Mouse (Mus musculus) hindbrain, embryonic 13.5 days (tissue): ENCODE data around the gene Crk. TPM values are rescaled to one million over a fixed set of nuclear protein-coding genes. Genes with fewer than 3 reads are reported as not detected.
A peak's percentile ranks its signal among the peaks of the same experiment; 100 is the strongest.

Source experiments
- ATAC-seq: fragments of 200-750 bp; cut with Nextera tagmentation; 2 replicates; pipeline ENCODE4 v1.8.0; 2017; ENCODE audit warnings: moderate TSS enrichment; ENCODE audit not compliant: low FRiP score
- H3K27ac ChIP-seq: fragments of 300-500 bp; sonication (generic); 2 replicates; pipeline ENCODE4 v1.5.1; 2015; ENCODE audit warnings: inconsistent platforms, mild to moderate bottlenecking, moderate library complexity
- H3K27me3 ChIP-seq: fragments of 300-500 bp; sonication (generic); 2 replicates; pipeline ENCODE4 v1.6.1; 2015; ENCODE audit warnings: mild to moderate bottlenecking, inconsistent platforms
- H3K36me3 ChIP-seq: fragments of 300-500 bp; sonication (generic); 2 replicates; pipeline ENCODE4 v1.6.1; 2015; ENCODE audit warnings: mild to moderate bottlenecking, inconsistent platforms
- H3K4me1 ChIP-seq: fragments of 300-500 bp; sonication (generic); replicated peaks from 2 replicates; pipeline ENCODE4 v1.6.1; 2015; ENCODE audit warnings: inconsistent platforms
- H3K4me2 ChIP-seq: fragments of 300-500 bp; sonication (generic); 2 replicates; pipeline ENCODE4 v1.6.1; 2015; ENCODE audit warnings: inconsistent platforms, mild to moderate bottlenecking, moderate library complexity
- H3K4me3 ChIP-seq: fragments of 300-500 bp; sonication (generic); 2 replicates; pipeline ENCODE4 v1.5.1; 2015; ENCODE audit warnings: mild to moderate bottlenecking, inconsistent platforms
- H3K9ac ChIP-seq: fragments of 300-500 bp; sonication (generic); 2 replicates; pipeline ENCODE4 v1.6.1; 2015; ENCODE audit warnings: mild to moderate bottlenecking, inconsistent platforms
- H3K9me3 ChIP-seq: fragments of 300-500 bp; sonication (generic); 2 replicates; pipeline ENCODE4 v1.6.1; 2016; ENCODE audit warnings: inconsistent platforms
- WGBS: fragments of 180-500 bp; shearing (Covaris S2); methylation state at CpG from one replicate; pipeline ENCODE4 v1.1.7; 2015; 5-methylcytosine and 5-hydroxymethylcytosine counted together
- polyA plus RNA-seq: library from polyadenylated mRNA; unstranded; fragments of >200 nt; fragmentation: Nextera tagmentation; extraction: Ambion mirVana; gene quantifications from 2 replicates; pipeline ENCODE4 v1.2.1, GENCODE M21; 2015

Crk gene
- polyA plus RNA-seq, 1 experiment from 2014 or later, result 120 TPM

DNA sequence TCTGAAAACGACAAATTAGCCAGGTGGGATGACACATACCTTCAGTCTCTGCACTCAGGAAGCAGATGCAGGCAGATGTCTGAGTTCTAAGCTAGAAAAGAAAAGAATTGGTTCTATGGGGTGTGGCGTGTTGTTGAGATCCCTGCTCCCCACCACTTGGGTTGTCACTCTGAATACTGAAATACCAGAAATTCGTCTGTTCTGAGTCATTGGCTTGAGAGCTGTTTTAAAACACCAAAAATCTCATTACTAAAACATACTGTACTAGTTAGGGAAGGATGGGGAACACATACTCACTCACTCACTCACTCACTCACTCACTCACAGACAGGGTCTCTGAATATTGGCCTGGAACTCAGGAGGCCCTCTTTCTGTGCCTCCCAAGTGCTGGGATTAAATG is 57.9 kb downstream of the Crk start:
- no peaks in the 10 kb centered on the region for H3K9me3 ChIP-seq

DNA sequence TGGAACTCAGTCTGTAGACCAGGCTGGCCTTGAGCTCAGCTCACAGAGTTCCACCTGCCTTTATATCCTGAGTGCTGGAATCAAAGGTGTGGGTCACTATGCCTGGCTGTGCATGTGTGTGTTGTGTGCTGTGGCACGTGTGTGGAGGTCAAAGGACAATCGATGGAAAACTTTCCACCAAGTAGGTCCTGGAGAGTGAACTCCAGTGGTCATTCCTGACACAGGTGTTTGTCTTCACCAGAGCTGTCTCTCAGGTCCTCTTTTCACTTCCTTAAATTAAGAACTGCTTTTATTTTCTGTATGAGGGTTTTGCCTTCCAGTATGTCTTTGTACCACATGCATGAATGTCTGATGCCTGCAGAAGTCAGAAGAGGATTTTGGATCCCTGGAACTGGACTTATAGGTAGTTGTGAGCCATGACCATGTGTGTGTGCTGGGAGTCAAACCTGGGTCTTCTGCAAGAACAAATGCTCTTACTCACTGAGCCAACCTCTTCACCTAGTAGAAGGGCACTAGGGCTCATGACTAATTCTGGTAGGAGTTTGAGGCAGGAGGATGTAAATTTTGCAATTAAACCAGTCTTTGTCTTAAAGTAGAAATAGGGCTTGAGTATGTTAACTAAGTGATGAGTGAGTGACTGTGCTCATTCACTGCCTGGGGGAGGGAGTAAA is 58.9 kb downstream of the Crk start:
- no peak for ATAC-seq
- H3K36me3 ChIP-seq, result peaks cover 10% of the 10 kb centered on the region; the same call in 1 of the 2 replicates
- no peaks in the 10 kb centered on the region for H3K9me3 ChIP-seq
- WGBS, result 83% methylated on average over 2 of the region's 2 CpGs
- peaks cover 56% of the 10 kb centered on the region for H3K4me1 ChIP-seq
- H3K4me3 ChIP-seq, result no peak overlapping the region
- no peak overlapping the region for H3K27ac ChIP-seq
- H3K27me3 ChIP-seq, result no peaks in the 10 kb centered on the region
- H3K9ac ChIP-seq, result no peak overlapping the region
- H3K4me2 ChIP-seq, result no peak overlapping the region

More for the DNA sequence above, 57.9 kb downstream of the Crk start:
- peaks cover 10% of the 10 kb centered on the region; the same call in 1 of the 2 replicates for H3K36me3 ChIP-seq
- peak overlapping the region; percentile 5; the same call in 1 of the 2 replicates for H3K4me3 ChIP-seq
- H3K9ac ChIP-seq, result peak overlapping the region; percentile 56
- no peak overlapping the region for H3K27ac ChIP-seq
- no peak for ATAC-seq
- H3K27me3 ChIP-seq, result no peaks in the 10 kb centered on the region
- H3K4me2 ChIP-seq, result peak overlapping the region; percentile 42
- peaks cover 59% of the 10 kb centered on the region for H3K4me1 ChIP-seq
- WGBS, result 76% methylated on average over 3 of the region's 3 CpGs

DNA sequence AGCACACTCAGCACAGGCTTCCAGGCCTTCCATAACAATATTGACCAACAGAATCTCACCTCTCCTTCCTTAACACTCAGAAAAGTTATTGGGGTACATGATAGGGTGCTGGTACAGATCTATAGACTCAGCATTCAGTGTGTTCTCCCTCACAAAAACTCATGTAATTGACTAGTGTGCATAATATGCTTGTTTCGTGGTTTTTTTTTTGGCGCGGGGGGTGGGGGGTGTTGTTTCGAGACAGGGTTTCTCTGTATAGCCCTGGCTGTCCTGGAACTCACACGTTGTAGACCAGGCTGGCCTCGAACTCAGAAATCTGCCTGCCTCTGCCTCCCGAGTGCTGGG is 59.4 kb downstream of the Crk start:
- H3K4me1 ChIP-seq, result peaks cover 56% of the 10 kb centered on the region
- no peaks in the 10 kb centered on the region for H3K27me3 ChIP-seq
- ATAC-seq, result no peak

GRCm38 (mm10) chr11:75740204-75740603 is 61.1 kb downstream of the Crk start:
- no peak overlapping the region for H3K27ac ChIP-seq
- WGBS, result 81% methylated on average over 3 of the region's 3 CpGs

More for the DNA sequence above, 59.4 kb downstream of the Crk start:
- H3K4me3 ChIP-seq, result no peak overlapping the region
- H3K4me2 ChIP-seq, result no peak overlapping the region
- H3K27ac ChIP-seq, result no peak overlapping the region
- H3K9ac ChIP-seq, result no peak overlapping the region
- 93% methylated on average over 7 of the region's 7 CpGs for WGBS
- H3K9me3 ChIP-seq, result no peaks in the 10 kb centered on the region
- H3K36me3 ChIP-seq, result peaks cover 10% of the 10 kb centered on the region; the same call in 1 of the 2 replicates

GRCm38 (mm10) chr11:75741615-75742014 is 62.6 kb downstream of the Crk start:
- Histone ChIP-seq H3K4me3 (no peak overlapping the region), H3K27ac (0 out of 2 replicates have a peak overlapping the region, but pooled peaks have one; percentile 14), H3K36me3 (peaks cover 10% of the 10 kb centered on the region; the same call in 1 of the 2 replicates), H3K4me1 (peaks cover 40% of the 10 kb centered on the region), H3K4me2 (no peak overlapping the region), H3K27me3 (no peaks in the 10 kb centered on the region), H3K9me3 (no peaks in the 10 kb centered on the region), H3K9ac (no peak overlapping the region)
- WGBS, result 85% methylated on average over 3 of the region's 3 CpGs
- no peak for ATAC-seq

More at GRCm38 (mm10) chr11:75740204-75740603, 61.1 kb downstream of the Crk start:
- Histone ChIP-seq H3K4me3 (no peak overlapping the region), H3K9ac (no peak overlapping the region), H3K4me1 (peaks cover 49% of the 10 kb centered on the region), H3K36me3 (peaks cover 10% of the 10 kb centered on the region; the same call in 1 of the 2 replicates), H3K9me3 (no peaks in the 10 kb centered on the region), H3K4me2 (no peak overlapping the region), H3K27me3 (no peaks in the 10 kb centered on the region)
- ATAC-seq, result no peak

- Histone ChIP-seq H3K4me1 (peaks cover 51% of the 10 kb centered on the region), H3K4me3 (no peak overlapping the region), H3K4me2 (no peak overlapping the region), H3K9ac (no peak overlapping the region), H3K27me3 (no peaks in the 10 kb centered on the region), H3K9me3 (no peaks in the 10 kb centered on the region), H3K27ac (no peak overlapping the region), H3K36me3 (no peaks in the 10 kb centered on the region)
- 89% methylated on average over 3 of the region's 3 CpGs for WGBS
- no peak for ATAC-seq
These were observed 65.7 kb downstream of the Crk start for GRCm38 (mm10) chr11:75744761-75745160.

GRCm38 (mm10) chr11:75750537-75750936 is 71.5 kb downstream of the Crk start:
- peaks cover 7% of the 10 kb centered on the region; the same call in 1 of the 2 replicates for H3K36me3 ChIP-seq
- no peaks in the 10 kb centered on the region for H3K27me3 ChIP-seq
- H3K9ac ChIP-seq, result no peak overlapping the region
- WGBS, result 76% methylated on average over 1 of the region's 1 CpGs
- no peak overlapping the region for H3K4me3 ChIP-seq
- H3K4me2 ChIP-seq, result no peak overlapping the region
- no peaks in the 10 kb centered on the region for H3K9me3 ChIP-seq
- no peak overlapping the region for H3K27ac ChIP-seq
- H3K4me1 ChIP-seq, result peaks cover 44% of the 10 kb centered on the region
- no peak for ATAC-seq

- Histone ChIP-seq H3K27ac (no peak overlapping the region), H3K9ac (no peak overlapping the region), H3K4me2 (no peak overlapping the region), H3K36me3 (peaks cover 11% of the 10 kb centered on the region), H3K4me3 (no peak overlapping the region), H3K27me3 (no peaks in the 10 kb centered on the region), H3K4me1 (peaks cover 42% of the 10 kb centered on the region), H3K9me3 (no peaks in the 10 kb centered on the region)
- WGBS, result 81% methylated on average over 4 of the region's 4 CpGs
- no peak for ATAC-seq
These were observed 72.0 kb downstream of the Crk start for GRCm38 (mm10) chr11:75751082-75751481.

Other genes starting within 250 kb of the Crk start
- gene Serpinf2, start 239.7 kb upstream of the Crk start, polyA plus RNA-seq, result 0.12 TPM in 1 of 2 replicates, not detected in the other
- gene Wdr81, start 224.5 kb upstream of the Crk start, polyA plus RNA-seq, result 6.2 and 7.1 TPM in 2 replicates
- gene Tlcd2, start 217.5 kb upstream of the Crk start, polyA plus RNA-seq, result 2.7 and 3.4 TPM in 2 replicates
- gene Prpf8, start 192.4 kb upstream of the Crk start, polyA plus RNA-seq, result 49.2 and 51.8 TPM in 2 replicates
- 1.4 and 1.5 TPM in 2 replicates for gene Rilp, start 169.2 kb upstream of the Crk start, polyA plus RNA-seq
- gene Scarf1, start 165.7 kb upstream of the Crk start, polyA plus RNA-seq, result 4.6 and 4.8 TPM in 2 replicates
- gene Slc43a2, start 147.6 kb upstream of the Crk start, polyA plus RNA-seq, result 19.7 and 21.0 TPM in 2 replicates
- gene Pitpna, start 91.2 kb upstream of the Crk start, polyA plus RNA-seq, result 94.8 and 101 TPM in 2 replicates
- 38.8 and 41.2 TPM in 2 replicates for gene Inpp5k, start 48.3 kb upstream of the Crk start, polyA plus RNA-seq
- gene Myo1c, start 28.8 kb upstream of the Crk start, polyA plus RNA-seq, result 8.8 and 9.6 TPM in 2 replicates
- 1,500 and 1,527 TPM in 2 replicates for gene Ywhae, start 53.6 kb downstream of the Crk start, polyA plus RNA-seq
- 1.4 and 1.7 TPM in 2 replicates for gene Doc2b, start 116.8 kb downstream of the Crk start, polyA plus RNA-seq